Mouse (Mus musculus) heart, postnatal 4 days (tissue): Measurements from ENCODE around the gene Mesp1. TPM values are rescaled to one million over a fixed set of nuclear protein-coding genes. Genes with fewer than 3 reads are reported as not detected.

ENCODE experiments used
- DNase-seq: peaks from one replicate; pipeline ENCODE4 v3.0.0; 2021
- total RNA-seq, 2 experiments: library from RNA; stranded (reverse); gene quantifications; 2 replicates each; pipeline ENCODE4 v1.2.3; 2021

Gene Mesp1
- not detected for total RNA-seq

GRCm38 (mm10) chr7:79793688-79794087 lies at the start of gene Mesp1:
Mesp1 (minus strand) TSS chr7:79793788.
- DNase-seq = no peak

GRCm38 (mm10) chr7:79842163-79842562 lies 48.6 kb upstream of the Mesp1 start:
- no peak for DNase-seq

DNA sequence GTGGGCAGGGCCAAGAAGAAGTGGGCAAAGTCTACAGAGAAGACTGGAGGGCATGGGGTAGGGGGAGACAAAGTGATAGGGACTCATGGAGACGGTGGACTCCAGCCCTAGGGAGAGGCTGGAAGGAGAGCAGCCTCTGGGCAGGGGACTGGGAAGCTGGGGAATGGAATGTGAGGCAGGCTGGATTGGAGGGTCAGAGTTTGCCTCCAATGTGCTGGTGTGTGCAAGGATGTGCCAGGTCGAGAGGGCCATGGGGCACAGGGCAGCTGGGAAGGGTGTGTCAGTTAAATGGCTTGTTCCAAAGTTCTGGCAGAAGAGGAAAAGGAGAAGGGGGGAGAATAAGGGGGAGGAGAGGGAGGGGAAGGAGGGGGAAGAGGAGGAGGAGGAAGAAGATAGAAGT lies 43.7 kb upstream of the Mesp1 start:
- no peak for DNase-seq

GRCm38 (mm10) chr7:79835196-79835595 lies 41.6 kb upstream of the Mesp1 start:
- DNase-seq = no peak

GRCm38 (mm10) chr7:79832980-79833379 lies 39.4 kb upstream of the Mesp1 start:
- DNase-seq = no peak

GRCm38 (mm10) chr7:79831585-79831984 lies 38.0 kb upstream of the Mesp1 start:
- DNase-seq = peak; percentile 59

DNA sequence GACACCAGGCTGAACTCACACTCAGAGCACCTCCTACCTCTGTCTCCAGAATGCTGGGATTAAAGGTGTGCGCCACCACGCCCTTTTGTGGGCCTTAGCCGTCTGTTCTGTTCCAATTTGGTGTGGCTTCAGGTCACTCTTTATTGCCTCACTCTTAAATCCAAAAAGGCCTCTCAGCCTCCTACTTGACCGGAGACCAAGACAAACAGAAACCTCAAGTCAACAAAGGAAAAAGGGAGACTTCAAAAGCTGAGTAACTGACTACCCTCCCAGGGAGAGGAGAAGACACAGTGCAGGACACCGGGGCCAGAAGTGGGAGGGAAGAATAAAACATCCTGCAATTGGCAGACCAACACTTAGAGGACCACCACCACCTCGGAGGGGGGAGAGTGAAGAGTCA lies 37.6 kb upstream of the Mesp1 start:
- DNase-seq = no peak

DNA sequence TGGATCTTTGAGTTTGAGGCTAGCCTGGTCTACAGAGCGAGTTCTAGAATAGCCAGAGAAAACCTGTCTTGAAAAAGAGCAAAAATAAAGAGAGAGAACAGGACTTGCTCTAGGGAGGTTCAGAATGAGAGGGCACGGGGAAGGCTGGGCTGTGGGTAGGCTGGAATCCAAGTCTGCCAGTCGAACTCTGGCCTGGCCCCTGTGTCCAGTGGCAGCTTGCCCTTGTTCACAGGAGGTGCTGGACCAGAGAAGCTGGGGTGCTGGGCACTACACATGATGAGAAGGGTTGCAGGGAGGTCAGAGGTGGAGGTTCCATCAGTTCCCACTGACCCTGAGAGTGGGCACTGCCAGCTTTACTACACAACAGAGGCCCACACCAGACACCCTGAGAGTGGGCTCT lies 34.8 kb upstream of the Mesp1 start:
- no peak for DNase-seq

DNA sequence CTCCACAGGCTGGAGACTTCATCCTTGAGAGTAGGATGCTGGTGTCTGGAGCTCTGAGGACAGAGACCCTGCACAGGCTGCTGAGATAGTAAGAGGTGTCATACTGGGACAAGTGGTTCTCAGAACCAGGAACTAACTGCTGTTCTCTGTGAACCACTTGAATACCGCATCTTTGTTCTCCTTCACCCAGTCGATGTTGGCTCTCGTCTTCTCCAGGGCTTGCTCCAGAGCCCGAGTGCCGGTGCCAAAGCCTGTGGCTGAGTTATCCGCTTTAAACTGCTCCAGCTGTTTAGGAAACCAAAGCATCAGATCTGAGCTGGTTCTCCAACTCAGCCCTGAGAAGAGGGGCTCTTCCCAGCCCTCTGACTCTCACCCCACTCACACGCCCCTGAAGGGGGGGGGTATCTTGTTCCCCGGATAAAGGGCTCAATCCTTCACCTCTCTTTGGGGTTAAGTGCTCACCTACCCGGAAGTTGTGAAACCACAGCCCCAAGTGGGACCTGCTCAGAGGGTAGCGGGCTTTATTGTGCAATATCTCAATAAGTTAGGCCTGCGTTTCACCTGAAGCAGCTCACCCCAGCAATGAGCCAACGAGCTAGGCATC lies 28.6 kb upstream of the Mesp1 start:
- DNase-seq = no peak

GRCm38 (mm10) chr7:79819996-79820395 lies 26.4 kb upstream of the Mesp1 start:
- no peak for DNase-seq

GRCm38 (mm10) chr7:79819515-79819914 lies 25.9 kb upstream of the Mesp1 start:
- DNase-seq = no peak

GRCm38 (mm10) chr7:79818321-79818720 lies 24.7 kb upstream of the Mesp1 start:
- DNase-seq = no peak

GRCm38 (mm10) chr7:79813409-79813808 lies 19.8 kb upstream of the Mesp1 start:
- no peak for DNase-seq

DNA sequence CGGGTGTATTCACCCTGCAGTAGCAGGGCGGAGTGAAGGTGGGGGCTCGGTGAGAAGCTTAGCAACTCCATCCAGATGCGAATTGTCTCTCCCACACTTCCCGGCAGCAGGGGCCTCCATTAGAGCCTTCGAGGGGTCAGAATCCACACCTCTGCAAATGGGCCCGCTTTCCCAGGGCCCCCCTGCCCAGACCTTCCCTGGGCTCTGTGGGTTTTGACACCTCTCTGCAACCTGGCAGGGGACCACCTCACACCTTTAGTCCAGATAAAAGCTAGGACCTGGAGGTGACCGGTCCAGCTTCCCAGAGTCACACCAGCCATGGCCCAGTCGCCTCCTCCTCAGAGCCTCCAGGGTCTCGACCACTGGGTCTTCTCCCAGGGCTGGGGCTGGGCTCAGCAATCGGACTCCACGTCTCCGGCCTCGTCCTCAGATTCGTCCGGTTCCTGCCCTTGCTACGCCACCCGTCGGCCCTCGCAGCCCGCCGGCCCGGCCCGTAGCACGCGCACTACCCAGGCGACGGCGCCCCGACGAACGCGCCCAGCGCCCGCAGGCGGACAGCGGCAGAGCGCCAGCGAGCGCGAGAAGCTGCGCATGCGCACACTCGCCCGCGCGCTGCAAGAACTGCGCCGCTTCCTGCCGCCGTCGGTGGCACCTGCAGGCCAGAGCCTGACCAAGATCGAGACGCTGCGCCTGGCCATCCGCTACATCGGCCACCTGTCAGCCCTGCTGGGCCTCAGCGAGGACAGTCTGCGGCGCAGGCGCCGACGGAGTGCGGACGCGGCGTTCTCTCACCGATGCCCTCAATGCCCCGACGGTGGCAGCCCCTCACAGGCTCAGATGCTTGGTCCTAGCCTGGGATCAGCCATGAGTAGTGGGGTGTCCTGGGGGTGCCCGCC lies 17.3 kb upstream of the Mesp1 start, which contains the start of gene Mesp2:
Mesp2 (plus strand) TSS at position 117 of the 896 bp plus-strand sequence.
- DNase-seq = peak; percentile 81

DNA sequence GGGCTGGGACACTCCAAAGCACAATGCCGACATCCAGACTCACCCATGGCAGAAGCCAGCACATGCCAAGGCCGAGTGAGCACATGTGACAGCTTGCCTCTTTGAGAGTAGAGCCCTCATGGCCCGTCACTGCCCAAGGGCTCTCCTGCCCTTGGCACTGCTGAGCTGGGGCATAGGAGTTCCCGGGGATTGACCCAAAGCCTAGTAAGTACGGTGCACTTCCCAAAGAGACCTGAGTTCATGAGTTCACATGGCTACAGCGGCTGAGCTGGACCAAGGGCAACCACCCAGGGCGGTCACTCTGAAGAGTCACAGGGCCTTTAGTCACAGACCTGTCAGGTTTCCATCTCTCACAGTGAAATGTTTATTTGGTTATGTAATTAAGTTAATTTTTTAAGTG lies 15.0 kb upstream of the Mesp1 start:
- DNase-seq = no peak

- DNase-seq = peak; percentile 69
These were observed 10.3 kb upstream of the Mesp1 start for GRCm38 (mm10) chr7:79803887-79804286.

- DNase-seq = no peak
These were observed 8.4 kb upstream of the Mesp1 start for GRCm38 (mm10) chr7:79802037-79802436.

GRCm38 (mm10) chr7:79801391-79801790 lies 7.8 kb upstream of the Mesp1 start:
- DNase-seq = no peak

GRCm38 (mm10) chr7:79800336-79800735 lies 6.7 kb upstream of the Mesp1 start:
- no peak for DNase-seq

- no peak for DNase-seq
These were observed 5.9 kb upstream of the Mesp1 start for GRCm38 (mm10) chr7:79799506-79799905.

DNA sequence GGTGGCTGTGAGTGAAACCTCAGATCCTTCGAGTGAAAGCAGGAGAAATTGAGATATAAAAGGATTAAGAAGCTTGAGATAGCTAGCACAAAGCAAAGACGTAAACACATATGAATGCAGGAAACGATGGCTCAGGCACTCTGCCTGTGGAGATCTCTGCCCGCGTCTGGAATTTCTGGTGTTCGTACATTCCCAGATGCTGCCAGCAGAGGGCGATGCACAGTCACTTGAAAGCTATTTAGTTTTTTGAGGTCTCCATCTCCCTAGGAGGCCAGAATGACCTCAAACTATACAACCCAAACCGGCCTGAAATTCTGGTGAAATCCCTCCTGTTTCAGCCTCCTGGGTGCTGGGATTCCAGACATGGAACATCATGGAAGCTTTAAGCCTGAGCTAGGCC lies 5.5 kb upstream of the Mesp1 start:
- peak; percentile 90 for DNase-seq

DNA sequence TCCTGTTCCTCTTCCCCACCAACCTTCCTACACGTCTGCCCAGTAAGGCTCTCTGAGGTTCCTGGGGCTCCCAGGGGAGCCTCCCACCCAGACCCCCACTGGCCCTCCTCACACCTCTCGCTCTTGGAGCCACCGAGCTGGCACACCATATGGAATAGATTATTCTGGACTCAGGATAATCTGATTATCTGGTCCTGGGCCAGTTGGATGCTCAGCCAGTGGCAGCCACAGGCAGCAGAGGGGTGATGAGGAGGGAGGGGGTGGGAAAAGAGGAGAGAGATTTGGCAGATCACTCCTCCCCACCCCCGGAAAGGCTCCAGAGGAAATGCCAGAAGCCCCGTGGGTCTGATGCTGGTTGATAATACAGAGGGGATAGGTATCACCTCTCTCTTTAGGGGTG lies 5.0 kb upstream of the Mesp1 start:
- DNase-seq = no peak

DNA sequence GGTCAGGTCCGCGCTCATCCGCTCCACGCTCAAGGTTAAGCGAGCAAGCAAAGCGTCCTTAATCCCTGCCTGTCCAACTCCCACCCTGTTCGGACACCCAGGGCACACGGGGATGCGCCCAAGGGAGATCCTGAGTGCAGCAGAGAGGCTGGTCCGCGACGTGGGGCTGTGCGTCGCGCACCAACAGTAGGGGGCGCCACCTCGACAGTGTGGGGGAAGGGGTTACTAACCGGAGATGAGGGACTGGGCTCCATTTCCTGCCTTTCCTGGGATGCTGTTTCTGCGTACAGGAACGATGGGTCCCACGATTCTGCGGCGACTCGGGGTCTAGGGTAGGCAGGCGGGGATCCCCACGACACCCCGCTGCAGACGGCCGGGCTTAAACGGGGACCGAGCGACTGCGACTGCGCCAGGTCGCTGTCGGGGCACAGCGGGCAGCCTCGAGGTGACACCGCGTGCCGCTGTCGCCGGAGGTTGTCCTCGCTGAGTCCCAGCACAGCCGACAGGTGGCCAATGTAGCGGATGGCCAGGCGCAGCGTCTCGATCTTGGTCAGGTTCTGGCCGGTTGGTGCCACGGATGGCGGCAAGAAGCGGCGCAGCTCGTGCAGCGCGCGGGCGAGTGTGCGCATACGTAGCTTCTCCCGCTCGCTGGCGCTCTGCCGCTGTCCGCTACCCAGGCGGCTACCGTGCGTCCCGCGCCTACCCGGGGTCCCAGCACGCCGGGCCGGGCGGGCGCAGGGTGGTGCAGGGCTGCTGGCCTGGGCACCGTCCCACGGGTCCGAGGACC lies 760 bp downstream of the Mesp1 start:
- peak; percentile 54 for DNase-seq
